Mouse (Mus musculus): ENCODE data around the gene Calu.

DNA sequence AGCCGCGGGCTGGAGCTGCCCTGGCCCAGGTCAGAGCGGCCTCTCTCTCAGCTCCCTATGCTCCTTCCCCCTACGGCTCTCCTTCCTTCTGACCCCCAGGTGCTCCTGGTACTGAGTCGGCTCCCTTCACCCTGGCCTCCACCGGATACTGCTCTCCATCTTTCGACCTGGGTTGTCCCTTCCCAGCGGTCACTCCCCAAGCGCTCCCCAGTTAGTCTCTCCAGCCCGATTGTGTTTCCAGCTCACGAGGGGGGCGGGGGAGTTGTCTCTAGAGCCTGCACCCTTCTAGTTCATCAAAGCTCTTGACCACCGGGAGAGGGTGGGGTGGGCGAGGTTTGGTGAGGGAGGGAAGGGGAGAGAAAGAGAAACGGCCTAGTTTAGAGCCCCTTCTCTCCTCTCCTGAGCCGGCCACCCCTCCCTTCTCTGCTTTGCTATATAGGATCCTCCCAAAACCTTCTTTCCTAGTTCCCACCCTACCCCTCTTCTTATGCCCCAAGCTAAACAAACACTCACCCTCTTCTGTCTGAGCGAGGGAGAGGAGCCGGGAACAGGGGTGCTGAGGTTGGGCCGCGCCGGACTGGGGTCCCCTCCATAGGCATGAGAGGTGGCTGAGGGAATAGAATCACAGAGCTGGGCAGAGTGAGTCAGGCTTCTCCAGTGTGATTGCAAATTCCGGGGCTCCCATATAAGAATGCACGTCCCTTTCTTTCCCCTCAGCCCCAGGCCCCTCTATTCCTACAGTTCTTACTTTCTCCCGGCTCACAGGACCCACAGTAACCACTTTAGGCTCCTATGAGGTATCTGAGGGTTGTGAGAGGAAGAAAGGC, 49.1 kb downstream of the Calu start:
- no peak for TF ChIP-seq POLR2A (IDR thresholded peaks at IDR 0.05; ENCODE audit: borderline replicate concordance, extremely low read depth, low read depth, low read length)
- TF ChIP-seq CTCF (IDR thresholded peaks at IDR 0.05; ENCODE audit: insufficient read depth, low read length), result no peak

All from lung, adult 2 months (tissue).